Mouse (Mus musculus) ES-Bruce4 (cell line): ENCODE data around the gene Ephb3.

Experiments
- CTCF ChIP-seq: IDR thresholded peaks from one replicate; pipeline ENCODE4 v1.8.1; 2011; ENCODE audit warnings: low read depth, low read length
- EP300 ChIP-seq: IDR thresholded peaks from 2 replicates; pipeline ENCODE4 v1.6.1; 2011; ENCODE audit warnings: low read depth, low read length; ENCODE audit not compliant: insufficient read depth
- POLR2A ChIP-seq: IDR thresholded peaks from one replicate; pipeline ENCODE4 v1.8.1; 2011; ENCODE audit warnings: low read length; ENCODE audit not compliant: insufficient read depth

DNA sequence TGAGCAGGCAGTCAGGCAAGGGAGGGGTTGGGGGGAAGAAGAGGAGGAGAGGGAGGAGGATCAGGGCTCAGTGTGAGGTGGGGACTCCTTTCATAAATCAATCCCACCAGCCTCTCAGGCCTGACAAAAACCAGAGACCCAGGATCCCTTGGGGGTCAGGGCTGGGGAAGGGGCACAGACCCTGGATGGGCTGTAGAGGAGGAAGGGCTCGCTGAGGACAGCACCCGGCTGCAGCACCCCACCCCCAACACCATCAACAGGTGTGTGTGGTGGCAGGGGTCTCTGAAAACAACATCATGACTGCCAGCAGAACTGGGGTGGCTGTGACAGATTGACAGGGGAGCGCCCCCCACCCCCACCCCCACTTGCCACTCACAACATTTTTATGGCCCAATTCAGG is 36.0 kb downstream of the Ephb3 start:
- no peak for TF ChIP-seq POLR2A
- no peak for TF ChIP-seq CTCF
- TF ChIP-seq EP300: no peak
